Mouse (Mus musculus): Measurements from ENCODE around the gene Olfr23. TPM values are rescaled to one million over a fixed set of nuclear protein-coding genes. Genes with fewer than 3 reads are reported as not detected.
"Not testable (repeated sequence)": the region's sequence is repeated elsewhere in the genome, so short reads cannot be mapped to it uniquely, and the experiment has no call there.

The Olfr23 gene
- not detected for total RNA-seq (2021)

DNA sequence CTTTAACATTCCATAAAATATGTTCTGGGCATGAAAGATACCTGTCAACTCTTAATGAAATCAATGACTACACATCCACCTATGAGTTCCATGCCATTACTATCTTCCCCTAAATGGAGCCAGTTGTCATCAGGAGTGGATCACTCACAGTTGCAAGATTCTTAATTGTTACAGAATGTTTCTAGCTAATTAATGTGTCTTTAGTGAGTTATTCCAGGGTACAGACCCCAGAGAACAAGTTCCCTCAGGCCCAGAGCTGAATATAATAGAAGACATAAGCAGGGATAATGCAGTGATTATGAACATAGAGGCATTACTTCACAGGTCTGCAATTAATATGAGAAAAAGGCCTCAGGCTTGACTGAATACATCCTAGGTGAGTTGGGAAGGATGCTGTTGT, at the start of gene Olfr23:
TSS of gene Olfr23 (plus strand) at position 301 of the 400 bp plus-strand sequence.
- intact Hi-C loops (cut with DNase I) = no loop called here
- no peak for DNase-seq

DNA sequence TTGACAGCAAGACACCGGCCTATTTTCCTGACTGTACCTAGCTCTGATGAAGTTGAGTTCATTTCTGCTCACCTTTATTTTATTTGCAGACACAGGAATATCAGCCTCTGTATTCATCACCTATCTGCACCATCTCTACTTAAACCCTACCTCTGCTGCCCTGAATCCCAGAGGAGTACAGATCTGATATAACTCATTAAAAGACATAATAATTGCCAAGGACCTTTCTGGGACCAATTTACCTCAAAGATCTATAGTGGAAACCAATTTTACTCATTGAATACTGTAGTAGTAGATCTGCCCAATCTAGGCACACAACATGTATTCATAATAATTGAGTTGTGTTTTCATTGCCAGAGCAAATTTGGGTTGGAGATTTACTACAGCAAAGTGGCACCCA, 45.8 kb upstream of the Olfr23 start, which contains the start of gene Olfr394:
TSS of gene Olfr394 (minus strand) at position 101 of the 400 bp plus-strand sequence.
- intact Hi-C loops (cut with DNase I) = no loop called here
- no peak for DNase-seq

DNA sequence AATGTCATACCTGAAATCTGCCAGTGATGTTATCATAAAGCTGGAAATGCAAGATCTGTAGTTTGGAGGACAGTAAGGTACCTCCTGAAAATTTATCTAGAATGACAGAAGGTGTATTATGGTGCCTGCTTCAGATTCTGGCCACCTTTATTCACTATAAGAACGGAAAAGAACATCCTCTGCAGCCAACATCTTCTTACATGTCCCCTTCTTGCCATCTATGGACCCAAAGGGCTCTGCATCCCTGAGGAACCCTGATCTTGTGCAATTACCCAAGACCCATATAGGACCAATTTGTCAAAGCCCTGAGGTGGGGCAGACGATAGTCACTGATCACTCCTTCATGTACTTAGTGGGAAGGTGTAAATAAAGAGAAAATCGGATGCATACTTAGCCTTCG, 27.3 kb upstream of the Olfr23 start, which contains the start of gene Olfr395:
TSS of gene Olfr395 (minus strand) at position 101 of the 400 bp plus-strand sequence.
- intact Hi-C loops (cut with DNase I); DNase-seq: not testable (repeated sequence)

DNA sequence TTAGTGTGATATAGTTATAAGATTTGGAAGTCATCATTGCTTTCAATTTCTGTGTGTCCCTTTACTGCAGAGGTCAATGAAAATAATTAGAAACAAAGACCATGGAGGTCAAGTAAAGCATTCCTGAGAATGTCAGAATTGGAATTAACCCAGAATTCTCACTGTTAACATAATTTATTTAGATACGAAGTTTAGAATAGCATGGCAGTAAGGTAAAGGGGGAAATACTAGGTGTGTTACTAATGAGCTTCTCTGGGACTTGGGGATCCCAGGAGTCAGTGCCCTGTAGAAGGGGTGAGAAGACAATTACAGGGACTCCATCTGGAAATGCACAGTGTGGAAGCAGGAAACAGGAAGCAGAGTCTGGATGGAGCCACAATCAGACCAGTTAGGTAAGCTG, 24.0 kb downstream of the Olfr23 start, which contains the start of gene Olfr397:
TSS of gene Olfr397 (plus strand) at position 301 of the 400 bp plus-strand sequence.
- intact Hi-C loops (cut with DNase I) = no loop called here
- DNase-seq = no peak

DNA sequence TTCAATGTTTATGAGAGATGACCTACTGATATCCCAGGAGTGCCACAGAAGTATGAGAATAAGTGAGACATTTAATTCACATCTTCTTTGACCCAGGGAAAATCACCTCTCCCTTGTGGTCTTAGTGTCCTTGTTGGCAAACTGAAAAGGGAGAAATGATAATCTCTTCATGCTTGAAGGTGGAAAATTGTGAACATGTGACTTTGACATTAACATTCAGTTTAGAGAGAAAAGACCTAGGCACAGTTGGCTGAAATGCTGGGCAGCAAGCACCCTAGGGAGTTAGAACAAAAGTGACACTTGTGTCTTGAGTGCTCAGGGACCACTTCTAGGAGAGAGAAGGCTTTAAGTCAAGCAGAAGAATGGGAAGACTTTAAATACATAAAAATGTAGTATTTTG, 53.8 kb downstream of the Olfr23 start, which contains the start of gene Olfr398:
TSS of gene Olfr398 (minus strand) at position 101 of the 400 bp plus-strand sequence.
- intact Hi-C loops (cut with DNase I) = no loop called here
- no peak for DNase-seq

Other genes starting within 250 kb of the Olfr23 start
- not detected for gene Zfp735, start 247.9 kb upstream of the Olfr23 start, total RNA-seq (2021)
- gene Olfr389, start 156.0 kb upstream of the Olfr23 start, total RNA-seq (2021) = not detected
- not detected for gene Olfr390, start 153.7 kb upstream of the Olfr23 start, total RNA-seq (2021)
- not detected for gene Olfr391-ps, start 133.6 kb upstream of the Olfr23 start, total RNA-seq (2021)
- not detected for gene Olfr392, start 119.6 kb upstream of the Olfr23 start, total RNA-seq (2021)
- gene Olfr393, start 85.2 kb upstream of the Olfr23 start, total RNA-seq (2021) = not detected
- not detected for gene Olfr394, start 45.9 kb upstream of the Olfr23 start, total RNA-seq (2021)
- not detected for gene Olfr395, start 27.4 kb upstream of the Olfr23 start, total RNA-seq (2021)
- not detected for gene Olfr397, start 24.1 kb downstream of the Olfr23 start, total RNA-seq (2021)
- gene Olfr398, start 53.7 kb downstream of the Olfr23 start, total RNA-seq (2021) = not detected
- not detected for gene Olfr139, start 119.9 kb downstream of the Olfr23 start, total RNA-seq (2021)
- not detected for gene Olfr399, start 119.9 kb downstream of the Olfr23 start, total RNA-seq (2021)
- not detected for gene Zfp616, start 133.3 kb downstream of the Olfr23 start, total RNA-seq (2021)
- gene Olfr401, start 177.0 kb downstream of the Olfr23 start, total RNA-seq (2021) = not detected
- not detected for gene Olfr402, start 216.9 kb downstream of the Olfr23 start, total RNA-seq (2021)
- not detected for gene Olfr403, start 249.6 kb downstream of the Olfr23 start, total RNA-seq (2021)

Measured in left cerebral cortex, postnatal 4 days (tissue).